Mouse (Mus musculus): ENCODE measurements at regions not wholly inside any gene's neighbourhood (a gene's known extent, or its start where the extent isn't known, plus 50 kb on each side); places are given as distances from the start of the nearest gene placed in this dataset.

DNA sequence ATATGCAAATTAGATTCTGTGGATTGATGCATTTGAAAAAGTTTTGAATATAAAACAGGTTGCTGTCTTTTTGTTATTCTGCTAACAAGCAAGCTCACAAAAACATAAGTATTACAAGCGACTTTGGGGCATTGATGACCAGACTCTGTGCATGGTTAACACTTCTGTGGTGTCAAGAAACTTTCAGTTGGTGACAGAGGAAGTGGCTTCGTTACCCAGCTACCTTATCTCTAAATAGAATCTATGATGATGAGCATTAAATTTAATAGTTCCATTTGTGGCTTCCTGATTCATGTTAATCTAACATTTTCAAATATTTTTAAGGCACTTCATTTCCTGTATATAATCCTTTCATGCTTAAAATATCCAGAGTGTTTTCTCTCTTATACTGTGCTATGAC, 100.8 kb downstream of the Tm2d1 start:
- DNase-seq (ENCODE audit: low spot score), result no peak

DNA sequence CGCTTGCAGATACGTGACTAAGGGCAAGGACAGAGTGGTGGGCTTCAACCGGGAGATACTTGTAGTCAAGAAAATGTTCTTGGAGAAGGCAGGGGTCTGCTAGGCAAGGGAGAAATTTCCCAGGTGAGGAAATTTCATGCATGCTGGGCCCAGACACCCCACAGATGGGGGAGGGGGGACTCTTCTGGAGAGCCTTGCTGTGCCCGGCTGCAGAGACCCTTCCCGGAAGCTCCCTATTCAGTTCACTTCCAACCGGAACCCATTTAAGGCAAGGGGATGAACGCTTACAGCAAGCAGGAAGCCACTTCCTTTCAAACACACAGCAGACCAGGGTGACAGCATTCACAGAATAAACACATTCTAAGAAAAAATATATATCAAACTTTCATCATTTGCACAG, 124.8 kb downstream of the Tm2d1 start:
- DNase-seq (ENCODE audit: low spot score), result no peak

DNA sequence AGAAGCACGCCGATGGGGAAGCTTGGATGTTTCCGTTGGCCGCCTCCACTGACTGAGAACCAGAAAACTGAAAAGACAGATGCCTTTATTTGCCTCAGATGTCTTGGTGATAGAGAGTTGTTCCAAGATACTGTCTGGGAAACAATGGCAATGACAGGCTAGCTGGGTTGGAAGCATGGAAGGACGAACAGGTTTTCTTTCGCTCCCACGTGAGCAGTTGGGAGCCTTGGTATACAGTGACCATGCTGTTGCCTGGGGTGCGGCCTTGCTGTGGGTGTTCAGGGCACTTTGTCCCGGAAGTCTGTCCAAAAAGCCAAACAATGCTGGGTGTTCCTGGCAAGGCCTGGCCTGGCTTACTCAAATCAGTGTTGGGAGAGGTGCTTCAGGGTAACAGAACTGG, 125.4 kb downstream of the Tm2d1 start:
- DNase-seq (ENCODE audit: low spot score), result no peak

DNA sequence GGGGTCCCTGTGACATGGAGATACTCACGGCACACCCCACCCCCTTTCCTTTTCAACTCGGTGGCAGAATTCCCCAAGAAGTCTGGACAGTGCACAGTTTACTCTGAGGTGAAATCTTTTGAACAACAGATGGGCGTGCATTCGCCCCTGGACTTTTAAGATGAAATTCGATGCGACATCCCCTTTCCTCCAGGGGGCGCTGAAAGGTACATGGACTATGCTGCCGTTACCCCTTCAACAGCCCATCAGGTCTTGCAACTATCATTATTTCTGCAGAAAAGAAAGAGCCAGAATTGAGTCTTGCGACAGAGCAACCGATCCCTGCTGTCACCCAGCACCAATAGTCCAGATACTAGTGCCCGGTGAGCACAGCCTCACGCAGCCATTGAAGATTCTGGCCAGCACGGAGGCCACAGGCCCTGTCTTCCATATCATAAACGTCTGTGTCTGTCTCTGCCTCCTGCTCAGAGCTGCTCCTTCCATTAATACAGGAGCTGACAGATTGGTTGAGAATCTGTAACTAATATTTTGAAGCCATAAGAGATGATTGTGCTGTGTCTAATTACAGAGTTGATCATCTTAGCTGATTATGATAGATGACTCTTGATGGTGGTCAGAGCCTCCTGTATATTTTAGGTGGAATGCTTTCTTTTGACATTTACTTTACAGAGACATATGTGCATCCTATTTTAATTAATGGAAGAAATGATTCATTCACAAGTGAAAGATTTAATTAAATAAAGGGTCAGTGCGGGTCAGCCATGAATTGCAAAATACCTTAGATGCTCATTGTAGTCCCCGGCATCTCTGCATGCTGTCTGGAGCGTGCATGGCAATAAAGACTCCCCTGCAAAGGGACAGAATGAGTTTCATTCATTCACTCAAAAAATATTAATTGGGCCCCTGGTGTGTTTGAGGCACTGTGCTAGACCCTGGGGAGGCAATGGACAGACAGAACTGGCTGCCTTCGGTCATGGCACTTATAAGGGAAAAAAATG, 128.0 kb downstream of the Tm2d1 start:
- DNase-seq (ENCODE audit: low spot score), result peak; percentile 18

DNA sequence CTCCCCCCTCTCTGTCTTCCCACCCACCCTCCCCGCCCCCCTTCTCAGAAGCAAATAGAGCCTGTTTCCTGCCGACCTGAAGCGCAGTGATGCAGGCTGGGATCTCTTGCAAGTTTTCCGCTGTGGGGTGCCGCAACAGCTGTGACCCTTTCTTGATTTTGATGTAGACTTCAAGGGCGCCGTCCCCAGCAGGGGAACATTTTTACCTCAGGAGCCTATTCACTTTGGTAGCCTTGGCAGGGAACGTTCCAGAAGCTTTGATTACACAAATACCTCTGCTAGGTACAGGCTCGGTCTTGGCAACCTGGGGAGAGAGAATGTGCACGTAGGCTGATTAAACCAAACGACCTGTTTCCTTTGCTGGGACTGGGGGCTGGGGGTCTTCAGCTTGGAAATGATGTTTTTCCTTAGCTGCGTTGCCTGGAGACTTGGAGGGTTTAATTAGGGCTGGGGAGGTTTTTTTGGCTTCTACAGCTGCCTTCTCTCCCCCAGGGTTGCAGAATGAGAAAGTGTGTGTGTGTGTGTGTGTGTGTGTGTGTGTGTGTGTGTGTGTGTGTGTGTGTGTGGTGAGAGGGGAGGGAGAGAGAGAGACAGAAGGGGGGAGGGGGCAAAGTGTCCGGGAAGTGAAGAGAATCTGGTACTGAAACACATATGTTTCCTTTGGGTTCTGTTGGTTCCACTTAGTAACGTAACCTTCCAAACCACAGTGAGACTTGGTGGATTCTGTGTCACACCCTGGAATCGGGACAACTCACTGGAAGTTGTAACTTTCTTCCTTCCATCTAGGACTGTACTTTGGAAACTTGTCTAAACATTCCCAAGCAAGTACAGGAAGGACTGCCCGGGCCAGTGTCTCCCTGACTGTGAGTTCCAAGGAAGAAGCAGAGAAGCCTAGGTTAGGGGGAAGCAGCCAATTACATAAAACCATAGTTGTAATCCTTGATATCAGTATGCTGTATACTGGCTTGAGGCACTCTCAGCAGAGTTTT, 138.9 kb downstream of the Tm2d1 start:
- no peak for DNase-seq (ENCODE audit: low spot score)

DNA sequence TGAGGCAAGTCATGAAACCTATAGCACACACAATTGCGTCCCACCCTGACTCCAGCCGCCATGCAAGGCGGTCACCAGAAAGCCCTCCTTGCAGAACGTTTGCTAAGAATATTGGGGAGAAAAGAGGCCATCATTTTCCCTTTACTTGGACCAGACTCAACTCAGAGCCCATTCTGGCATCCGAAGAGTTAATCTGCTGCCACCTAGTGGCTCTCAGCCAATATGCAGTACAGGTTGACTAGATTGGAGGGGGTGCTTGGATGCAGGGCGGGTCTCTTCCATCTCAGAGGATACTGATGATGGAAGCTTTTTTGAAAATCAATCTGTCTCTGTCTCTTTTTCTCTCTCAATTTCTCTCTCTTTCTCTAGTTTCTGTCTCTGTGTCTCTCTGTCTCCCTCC, 139.6 kb downstream of the Tm2d1 start:
- DNase-seq (ENCODE audit: low spot score), result peak; percentile 29

DNA sequence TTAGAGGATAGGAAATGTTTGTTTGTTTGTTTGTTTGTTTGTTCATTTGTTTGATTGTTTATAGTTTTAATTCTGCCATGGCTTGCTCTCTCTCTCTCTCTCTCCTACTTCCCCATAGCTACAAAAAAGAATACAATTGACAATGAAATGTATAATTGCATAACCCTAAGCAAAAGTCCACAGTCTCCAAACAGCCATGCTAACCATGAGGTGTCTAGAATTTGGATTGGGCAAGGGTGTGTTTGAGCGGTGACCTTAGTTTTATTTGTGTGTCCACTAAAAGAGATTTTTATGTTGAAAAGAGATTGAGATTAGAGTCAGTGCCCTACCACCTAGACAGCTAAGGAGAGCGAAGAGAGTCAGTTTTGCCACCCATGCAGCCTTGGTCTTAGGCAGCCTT, 141.2 kb downstream of the Tm2d1 start:
- DNase-seq (ENCODE audit: low spot score), result no peak

DNA sequence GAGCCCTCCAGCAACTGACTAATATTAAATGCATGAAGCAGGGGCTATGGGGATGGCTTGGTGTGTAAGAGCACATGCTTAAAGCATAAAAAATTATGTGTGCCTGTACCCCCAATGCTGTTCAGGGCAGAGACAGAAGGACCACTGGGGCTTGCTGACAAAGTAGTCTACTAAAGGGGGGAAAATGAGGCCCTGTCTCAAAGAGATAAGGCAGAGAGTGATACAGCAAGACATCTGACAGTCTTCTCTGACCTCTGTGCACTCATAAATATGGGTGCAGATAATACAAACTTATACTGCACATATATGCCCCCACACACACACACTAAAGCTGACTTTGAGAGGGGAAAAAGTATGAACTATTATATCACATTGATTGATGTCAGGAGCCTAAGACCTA, 142.8 kb downstream of the Tm2d1 start:
- DNase-seq (ENCODE audit: low spot score), result no peak

DNA sequence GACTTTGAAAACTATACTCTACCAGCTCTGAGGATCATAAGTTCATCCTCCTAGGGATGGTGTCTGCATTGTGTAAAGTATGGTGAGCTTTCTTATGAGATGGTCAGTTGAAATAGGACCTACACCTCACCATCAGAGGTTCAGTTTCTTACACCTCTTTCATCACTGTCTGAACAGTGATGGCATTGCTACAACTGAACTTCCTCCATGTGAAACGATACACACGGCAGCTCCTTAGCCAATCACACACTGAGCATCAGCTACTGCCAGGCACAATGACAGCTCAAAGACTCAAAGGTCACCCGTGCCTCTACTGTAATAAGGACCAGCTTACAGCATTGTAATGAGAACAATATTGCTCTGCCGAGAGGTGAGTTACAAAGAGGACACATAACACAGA, 145.0 kb downstream of the Tm2d1 start:
- no peak for DNase-seq (ENCODE audit: low spot score)

DNA sequence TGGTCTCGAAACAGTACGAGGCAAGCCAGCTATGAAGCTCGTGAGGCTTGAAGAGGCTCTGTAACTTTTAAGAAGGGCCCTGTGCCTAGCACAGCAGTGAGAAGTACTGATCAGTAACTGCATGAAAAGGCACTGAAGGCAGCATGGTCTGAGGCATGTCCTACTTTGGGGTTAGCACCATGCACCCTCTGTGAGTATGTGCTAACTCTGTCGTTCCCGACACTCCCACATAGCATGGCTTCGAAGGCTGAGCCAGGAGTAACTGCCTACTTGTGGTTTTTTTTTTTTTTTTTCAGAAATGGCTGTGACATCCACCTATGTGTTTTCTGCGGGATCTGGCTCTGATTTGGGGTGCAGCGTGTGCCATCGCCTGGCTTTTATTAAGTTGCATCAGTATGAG, 145.6 kb downstream of the Tm2d1 start:
- DNase-seq (ENCODE audit: low spot score), result no peak

DNA sequence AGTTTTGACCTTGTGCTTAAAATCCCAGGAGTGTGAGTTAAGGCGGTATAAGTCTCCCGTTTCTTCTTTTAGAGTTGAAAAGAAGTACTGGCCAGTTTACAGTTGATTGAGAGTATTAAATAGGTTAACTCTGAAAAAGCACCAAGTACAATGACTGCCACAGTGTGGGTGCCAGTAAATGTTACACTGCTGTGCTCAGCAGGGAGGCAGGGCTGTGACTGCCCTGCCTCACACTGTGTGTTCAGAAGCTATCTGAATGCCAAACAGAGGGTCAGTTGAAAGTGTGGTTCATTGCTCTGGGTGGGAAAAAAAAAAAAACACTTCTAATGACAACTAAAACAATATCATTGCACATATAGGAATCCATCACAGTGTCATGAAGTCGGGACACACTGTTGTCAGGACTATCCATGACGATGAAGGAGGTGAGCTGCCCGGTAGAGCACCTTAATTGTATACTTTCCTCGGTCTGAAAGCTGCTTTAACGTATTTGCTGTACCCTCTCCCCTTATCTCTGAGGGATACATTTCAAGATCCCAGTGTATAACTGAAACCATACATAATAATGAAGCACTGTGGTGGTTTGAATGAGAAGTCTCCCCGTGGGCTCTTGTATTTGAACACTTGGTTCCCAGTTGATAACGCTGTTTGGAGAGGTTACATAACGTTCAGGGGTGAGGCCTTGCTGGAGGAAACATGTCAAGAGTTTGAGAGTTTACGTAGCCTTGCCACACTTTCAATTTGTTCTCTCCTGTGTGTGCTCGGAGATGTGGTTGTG, 146.9 kb downstream of the Tm2d1 start:
- DNase-seq (ENCODE audit: low spot score), result no peak

DNA sequence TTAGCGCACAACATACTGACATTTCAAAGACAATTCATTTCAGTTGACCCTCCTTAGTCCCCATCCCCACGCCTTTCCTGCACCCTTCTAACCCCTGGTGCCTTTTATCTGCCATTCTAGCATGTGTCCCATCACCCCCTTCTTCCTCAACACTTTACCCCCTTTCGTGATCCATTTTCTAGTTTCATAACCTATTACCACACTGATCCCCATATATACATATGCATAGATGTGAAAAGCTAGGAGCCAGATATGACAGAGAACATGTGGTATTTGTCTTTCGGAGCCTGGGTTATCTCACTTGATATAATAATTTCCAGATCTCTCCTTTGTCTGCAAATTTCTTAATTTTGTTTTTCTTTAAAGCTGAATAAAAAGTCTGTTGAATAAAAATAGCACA, 154.9 kb downstream of the Tm2d1 start:
- DNase-seq (ENCODE audit: low spot score), result no peak

DNA sequence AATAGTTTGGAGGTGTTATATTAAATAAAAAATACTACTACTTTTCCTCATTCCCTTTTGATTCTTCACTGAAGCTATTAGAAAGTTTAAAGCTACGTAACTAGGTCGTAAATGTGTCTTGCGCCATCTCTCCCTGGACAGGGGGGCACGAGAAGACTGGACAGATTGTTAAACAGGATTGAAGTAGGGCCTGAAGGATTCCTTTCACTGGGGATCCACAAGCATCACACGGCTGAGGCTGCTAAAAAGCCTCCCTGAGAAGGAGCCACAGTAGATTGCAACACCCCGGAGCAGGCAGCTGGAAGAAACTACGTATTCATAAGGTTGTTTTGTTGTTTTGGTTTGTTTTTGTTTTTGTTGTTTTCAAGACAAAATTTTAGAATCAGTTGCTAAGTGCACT, 158.7 kb downstream of the Tm2d1 start:
- DNase-seq (ENCODE audit: low spot score), result no peak

DNA sequence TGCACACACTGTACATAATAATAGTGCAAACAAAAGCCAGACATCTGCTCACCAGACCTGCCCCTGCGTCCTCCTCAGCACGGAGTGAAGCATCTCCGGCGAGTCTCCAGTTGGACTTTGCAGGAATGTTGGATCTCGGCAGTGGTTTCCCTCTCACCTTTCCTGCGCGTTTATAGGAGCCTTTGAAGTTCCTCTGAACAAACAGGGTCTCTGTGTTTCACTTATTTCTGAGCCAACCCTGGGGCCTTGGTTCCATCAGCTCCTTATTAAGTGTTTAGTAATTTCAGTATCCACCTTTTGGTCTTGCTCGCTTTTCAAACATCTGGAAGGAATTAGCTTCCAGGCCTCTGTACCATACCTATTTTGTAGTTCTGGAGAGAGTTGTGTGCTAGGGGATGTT, 159.7 kb downstream of the Tm2d1 start:
- no peak for DNase-seq (ENCODE audit: low spot score)

DNA sequence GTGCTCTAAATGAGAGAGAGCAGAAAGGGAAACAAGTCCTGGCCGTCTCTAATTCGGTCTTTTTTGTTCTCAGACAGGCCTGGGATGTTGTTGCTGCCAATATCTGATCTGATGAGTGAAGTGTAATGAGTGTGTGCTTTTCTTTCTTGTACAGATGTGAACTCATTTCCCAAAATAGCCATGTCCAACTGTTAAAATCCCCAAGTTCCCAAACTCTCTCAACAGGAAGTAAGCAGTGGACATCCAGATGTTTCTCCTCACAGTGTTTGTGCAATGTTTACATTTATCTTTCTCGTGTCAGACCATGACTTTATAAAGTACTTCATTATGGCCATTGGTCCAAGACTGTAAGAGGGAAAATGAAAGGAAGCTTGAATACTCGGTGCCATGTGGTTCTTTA, 161.5 kb downstream of the Tm2d1 start:
- no peak for DNase-seq (ENCODE audit: low spot score)

DNA sequence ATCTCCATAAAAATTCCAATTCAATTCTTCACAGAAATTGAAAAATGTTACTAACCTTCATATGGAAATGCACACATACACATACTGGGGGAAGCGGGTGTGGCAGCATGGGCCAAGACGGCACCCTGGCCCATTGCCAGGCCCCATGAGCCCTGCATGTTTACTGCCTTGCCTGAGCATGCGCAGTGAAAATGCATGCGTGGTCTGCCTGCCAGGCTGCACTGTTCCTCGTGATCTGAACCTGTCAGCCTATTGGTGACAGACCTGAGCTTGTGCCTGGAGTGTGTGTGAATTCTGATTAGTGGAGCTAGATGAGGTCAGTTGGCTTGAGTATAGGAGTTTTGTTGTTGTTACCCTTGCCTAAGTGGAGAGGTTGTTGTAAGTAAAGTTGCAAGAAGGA, 167.9 kb downstream of the Tm2d1 start:
- DNase-seq (ENCODE audit: low spot score), result no peak

DNA sequence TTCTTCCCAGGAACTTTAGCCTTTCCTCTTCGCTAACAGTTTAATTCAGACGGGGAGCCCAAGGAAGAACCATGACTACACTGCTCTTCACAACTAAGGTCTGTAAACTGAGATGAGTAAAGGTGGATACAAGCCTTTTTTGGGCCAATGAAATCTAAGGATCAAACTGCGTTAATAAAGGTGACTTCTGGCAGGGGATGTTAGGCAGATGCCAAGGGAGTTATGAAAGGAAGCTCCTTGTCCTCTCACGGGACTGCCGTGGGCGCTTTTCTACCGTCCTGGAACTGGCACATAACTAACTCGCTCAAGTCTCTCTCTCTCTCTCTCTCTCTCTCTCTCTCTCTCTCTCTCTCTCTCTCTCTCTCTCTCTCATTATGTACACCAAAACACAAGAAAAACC, 175.7 kb downstream of the Tm2d1 start:
- no peak for DNase-seq (ENCODE audit: low spot score)

DNA sequence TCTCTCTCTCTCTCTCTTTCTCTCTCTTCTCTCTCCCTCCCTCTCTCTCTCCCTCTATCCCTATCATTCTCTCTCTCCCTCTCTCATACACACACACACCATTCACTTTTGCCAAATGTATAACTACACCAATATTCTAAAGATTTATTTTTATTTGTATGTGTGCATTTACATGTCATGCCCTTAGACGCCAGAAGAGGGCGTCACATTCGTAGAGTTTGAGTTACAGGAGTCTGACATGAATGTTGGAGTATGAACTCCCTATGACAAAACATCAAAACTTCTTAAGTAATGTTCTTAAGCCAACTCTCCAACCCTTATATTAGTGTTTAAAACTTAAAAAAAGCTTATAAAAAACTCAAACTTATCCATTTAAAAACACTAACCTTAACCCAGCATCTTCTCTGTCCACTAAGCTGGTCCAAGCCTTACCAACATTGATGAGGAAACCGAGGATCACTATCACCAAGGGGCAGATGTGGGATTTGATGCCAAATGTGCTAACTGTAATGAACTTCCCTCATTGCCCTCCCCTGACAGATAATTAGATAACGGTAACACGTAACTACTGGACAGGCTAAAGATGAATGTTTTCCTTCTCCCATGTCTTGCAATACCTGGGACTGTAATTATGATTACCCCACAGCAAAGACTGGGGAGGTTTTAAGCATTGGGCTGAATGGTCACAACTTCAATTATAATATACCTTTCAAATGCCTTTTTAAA, 176.7 kb downstream of the Tm2d1 start:
- no peak for DNase-seq (ENCODE audit: low spot score)

DNA sequence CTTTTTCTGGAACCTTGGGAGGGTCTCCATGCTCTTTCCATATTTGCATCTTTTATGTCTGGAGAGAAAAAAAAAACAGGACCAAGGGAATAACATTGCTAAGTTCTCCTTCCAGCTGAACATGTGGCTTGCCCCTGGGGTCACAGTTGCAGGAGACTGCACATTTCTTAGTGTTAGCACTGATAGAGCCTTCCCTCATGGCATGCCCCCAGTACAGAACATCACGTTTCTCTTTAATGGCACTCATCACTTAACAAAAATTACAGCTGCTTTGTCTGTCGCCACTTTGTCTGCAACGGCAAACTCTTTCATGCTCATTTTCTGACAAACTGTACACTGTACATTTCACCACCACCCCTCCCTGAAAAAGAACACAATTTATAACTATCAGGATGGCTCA, 180.0 kb downstream of the Tm2d1 start:
- no peak for DNase-seq (ENCODE audit: low spot score)

DNA sequence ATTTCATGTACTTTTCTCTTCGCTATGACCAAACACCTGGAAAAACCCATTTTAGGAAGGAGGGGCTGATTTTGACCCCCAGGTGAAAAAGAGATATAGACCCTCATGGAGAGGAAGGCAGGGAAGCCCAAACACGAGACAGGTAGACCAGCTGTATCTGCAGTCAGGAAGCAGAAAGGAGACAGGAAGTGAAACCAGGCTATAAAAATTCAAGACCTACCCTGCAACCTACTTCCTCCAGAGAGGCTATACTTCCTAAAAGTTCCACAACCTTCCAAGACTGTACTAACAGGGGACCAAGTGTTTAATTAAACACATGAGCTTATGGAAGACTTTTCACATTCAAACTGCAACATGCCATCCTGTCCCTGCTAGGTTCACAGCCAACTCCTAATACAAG, 180.9 kb downstream of the Tm2d1 start:
- DNase-seq (ENCODE audit: low spot score), result no peak

DNA sequence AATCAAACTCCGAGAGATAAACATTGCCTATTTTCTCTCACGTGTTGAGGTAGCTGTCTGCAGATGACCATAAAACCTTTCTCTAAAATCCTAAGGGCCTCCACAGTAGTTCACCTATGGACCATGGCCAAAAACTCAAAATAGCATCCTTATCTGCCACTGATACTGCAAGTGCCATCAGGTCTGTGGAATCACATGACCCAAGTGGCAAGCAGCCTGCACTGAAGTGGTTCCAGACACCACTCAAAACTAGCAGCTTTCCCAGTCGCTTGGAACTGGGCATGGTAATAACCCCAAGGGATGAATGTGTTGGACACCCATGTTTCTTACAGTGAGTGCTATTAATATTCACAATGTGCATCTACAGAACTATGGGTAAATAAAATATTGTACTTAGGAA, 182.0 kb downstream of the Tm2d1 start:
- no peak for DNase-seq (ENCODE audit: low spot score)

All from testis, postnatal 14 days (tissue).